Mouse (Mus musculus) mouse trophoblast stem cell (cell line): ENCODE results near the gene Fdps.

Experiments used
- in situ Hi-C, 2 experiments: fragments of 300-500 bp; cut with MseI, MboI; formaldehyde crosslinking; loops; 2 replicates in 1 of 2; 3 replicates in 1 of 2; pipeline ENCODE4 v1.15.1; 2025

Gene Fdps

DNA sequence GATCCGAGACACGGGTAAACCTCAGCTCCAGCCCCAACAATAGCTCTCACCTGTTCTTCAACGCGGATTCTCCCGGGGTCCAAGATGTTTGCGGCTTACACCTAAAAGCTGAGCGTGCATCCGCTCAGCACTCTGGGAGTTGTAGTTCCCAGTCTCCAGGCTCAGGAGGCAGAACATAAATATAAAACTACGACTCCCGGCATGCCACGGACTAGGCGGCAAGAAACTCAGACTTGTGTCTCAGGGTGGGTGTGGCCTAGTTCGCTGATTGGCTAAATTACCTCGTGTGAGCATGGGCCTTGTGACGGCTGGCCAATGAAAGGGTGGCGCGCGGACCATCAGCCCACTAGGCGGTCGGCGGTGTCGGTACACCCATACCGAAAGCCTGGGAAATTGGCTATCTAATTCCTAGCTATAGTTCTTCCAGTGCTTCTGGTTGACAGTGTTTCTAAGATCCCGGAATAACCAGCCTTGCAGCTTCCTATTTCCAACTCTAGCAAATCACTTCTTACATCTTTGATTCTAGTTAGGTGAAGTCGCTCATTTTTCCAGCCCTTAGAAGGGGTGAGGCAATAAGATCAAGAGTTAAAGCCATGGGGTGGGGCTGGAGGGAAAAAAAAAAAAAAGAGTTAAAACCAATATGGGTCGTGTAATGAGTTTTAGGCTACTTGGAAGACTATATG lies at the start of gene Fdps:
TSS of gene Fdps (minus strand) at position 148 of the 683 bp plus-strand sequence.
- in situ Hi-C loops: no loop called here

- in situ Hi-C loops: no loop called here
These were observed 46.8 kb upstream of the Fdps start for GRCm38 (mm10) chr3:89148567-89148966.

DNA sequence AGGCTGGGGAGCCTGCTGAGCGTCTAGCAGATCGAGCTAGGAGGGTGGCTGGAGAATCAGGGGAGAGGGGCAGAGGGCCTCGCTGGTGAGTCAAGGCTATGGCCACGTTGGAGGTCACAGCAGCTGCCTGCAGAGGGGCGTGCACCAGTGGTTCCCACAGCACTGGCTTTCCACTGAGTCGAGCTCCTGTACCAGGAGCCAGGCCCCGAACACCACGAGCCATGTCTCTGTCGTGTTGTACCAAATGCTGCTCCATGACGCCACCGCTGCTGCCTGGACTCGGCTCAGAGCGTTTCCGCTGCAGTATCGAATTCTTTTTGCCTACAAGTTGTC lies 46.2 kb upstream of the Fdps start:
- in situ Hi-C loops: no loop called here

GRCm38 (mm10) chr3:89147101-89147978 lies 45.6 kb upstream of the Fdps start:
- in situ Hi-C loops: no loop called here

GRCm38 (mm10) chr3:89145566-89145965 lies 43.8 kb upstream of the Fdps start:
- in situ Hi-C loops: no loop called here

DNA sequence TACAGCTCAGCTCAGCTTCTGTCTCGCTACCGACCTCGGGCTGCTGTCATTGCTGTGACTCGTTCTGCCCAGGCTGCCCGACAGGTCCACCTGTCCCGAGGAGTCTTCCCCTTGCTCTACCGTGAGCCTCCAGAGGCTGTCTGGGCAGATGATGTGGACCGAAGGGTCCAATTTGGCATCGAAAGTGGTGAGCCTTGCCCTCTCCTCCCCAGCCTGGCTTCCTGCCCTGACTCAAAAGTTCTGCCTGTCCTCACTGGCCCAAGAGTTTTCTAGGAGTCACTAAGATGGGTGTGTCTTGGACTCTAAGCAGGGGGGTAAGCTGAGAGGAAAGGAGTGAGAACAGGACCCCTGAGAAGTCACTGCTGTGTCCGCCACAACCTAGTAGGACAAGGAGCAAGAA lies 43.1 kb upstream of the Fdps start:
- in situ Hi-C loops: no loop called here

- in situ Hi-C loops: no loop called here
These were observed 34.6 kb upstream of the Fdps start for GRCm38 (mm10) chr3:89136365-89136764.

GRCm38 (mm10) chr3:89135958-89136357 lies 34.2 kb upstream of the Fdps start, which contains the start of gene Pklr:
TSS of gene Pklr (plus strand) at chr3:89136142.
- in situ Hi-C loops: no loop called here

DNA sequence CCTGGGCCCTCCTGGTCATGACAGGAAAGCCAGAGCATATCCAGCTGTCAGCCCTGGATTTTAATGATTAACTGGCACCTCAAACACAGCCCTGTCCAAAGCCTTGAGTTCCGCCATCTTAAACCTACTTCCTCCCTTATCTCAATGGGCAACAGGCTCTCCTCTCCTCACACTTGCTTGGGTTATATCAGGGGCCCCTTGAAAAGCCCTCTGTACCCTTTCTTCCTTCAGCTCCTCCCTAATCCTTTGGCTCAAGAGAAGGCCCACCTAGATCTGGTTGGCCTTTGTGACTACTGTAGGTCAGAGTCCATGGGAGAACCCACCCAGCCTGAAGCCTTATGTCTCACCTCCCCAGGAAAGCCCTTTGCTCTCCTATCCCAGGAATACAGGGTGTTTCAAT lies 32.0 kb upstream of the Fdps start:
- in situ Hi-C loops: no loop called here

DNA sequence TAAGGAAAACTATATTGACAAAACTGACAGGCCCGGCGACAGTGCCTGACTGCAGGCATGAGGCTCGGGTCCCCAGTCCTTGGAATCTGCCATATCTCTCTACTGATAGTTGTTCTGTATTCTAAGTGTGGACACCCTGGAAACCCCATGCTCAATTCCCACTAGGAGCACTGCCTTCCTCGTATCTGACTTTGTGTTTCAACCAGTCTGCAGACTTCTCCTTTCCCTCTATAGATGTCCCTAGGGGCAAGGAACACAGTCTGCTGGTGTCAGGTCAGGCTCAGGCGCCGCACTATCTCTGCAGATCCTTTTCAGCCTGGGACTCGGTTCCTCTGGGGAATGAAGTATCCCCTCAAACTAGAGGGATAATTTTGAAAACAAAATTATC lies 31.3 kb upstream of the Fdps start:
- in situ Hi-C loops: no loop called here

- in situ Hi-C loops: no loop called here
These were observed 30.7 kb upstream of the Fdps start for GRCm38 (mm10) chr3:89132285-89133062.

DNA sequence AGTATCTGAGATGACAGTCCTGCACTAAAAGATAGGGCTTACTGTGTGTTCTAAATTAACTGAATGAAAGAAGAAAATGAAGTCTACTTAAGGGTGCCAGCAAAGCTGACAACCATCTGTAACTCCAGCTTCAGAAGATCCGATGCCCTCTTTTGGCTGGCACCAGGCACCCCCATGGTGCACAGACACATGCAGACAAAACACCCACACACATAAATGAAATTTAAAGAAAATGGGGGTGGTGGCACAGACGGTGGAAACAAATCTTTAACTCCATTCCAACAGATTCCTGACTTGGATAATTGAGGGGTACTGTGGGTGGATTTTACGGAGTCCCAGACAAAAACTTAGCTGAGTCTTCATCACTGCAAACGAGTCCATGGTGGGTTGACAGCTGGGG lies 30.1 kb upstream of the Fdps start:
- in situ Hi-C loops: no loop called here

- in situ Hi-C loops: no loop called here
These were observed 28.1 kb upstream of the Fdps start for GRCm38 (mm10) chr3:89129908-89130307.

GRCm38 (mm10) chr3:89125981-89126380 lies 24.2 kb upstream of the Fdps start:
- in situ Hi-C loops: no loop called here

DNA sequence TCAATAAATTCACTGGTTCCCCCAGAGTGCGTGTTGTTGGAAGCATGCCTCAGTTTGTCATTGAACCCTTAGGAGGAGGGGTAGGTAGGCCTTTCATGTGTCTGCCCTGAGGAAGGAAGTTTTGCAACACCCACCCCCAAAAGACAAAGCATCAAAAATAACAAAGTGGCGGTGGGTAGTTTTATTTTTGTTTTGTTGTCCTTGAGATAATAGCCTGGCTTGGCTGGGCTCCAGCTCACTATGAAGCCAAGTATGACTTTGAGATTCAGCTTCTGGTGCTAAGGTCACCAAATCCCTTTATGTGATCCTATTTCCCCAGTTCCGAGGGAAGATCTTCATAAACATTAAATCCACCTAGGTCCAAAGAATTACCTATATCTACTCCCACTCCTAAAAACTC lies 22.5 kb upstream of the Fdps start:
- in situ Hi-C loops: loop anchor here in 1 of 2 experiments (5.0 kb wide), 1 partner anchor 33 kb away; no protein-coding TSS in a partner anchor

- in situ Hi-C loops: loop anchor here in 1 of 2 experiments (5.0 kb wide), 1 partner anchor 34 kb away; no protein-coding TSS in a partner anchor
These were observed 21.6 kb upstream of the Fdps start for GRCm38 (mm10) chr3:89123313-89123712.

DNA sequence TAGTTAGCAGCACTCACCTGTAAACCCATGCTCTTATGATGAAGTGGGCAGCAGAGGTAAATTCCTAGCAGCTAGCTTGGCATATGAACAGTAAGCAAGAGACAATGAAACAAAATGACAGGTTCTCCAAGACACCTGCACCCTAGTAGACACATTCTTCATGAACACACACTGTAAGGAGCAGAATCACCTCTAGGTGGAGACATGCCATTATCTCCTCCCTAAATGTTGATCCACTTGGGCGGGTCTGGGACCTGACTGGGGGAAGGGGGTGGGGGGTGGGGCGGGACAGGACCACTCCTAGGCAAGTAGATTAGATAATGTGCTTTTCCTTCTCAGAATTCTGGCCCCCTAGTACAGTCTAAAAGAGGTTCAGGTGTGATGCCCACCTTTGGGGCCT lies 13.8 kb upstream of the Fdps start:
- in situ Hi-C loops: loop anchor here in 1 of 2 experiments (5.0 kb wide), 1 partner anchor 42 kb away; no protein-coding TSS in a partner anchor

GRCm38 (mm10) chr3:89113058-89113457 lies 11.3 kb upstream of the Fdps start:
- in situ Hi-C loops: no loop called here

GRCm38 (mm10) chr3:89108146-89108545 lies 6.4 kb upstream of the Fdps start:
- in situ Hi-C loops: no loop called here

- in situ Hi-C loops: no loop called here
These were observed 5.8 kb upstream of the Fdps start for GRCm38 (mm10) chr3:89107545-89107944.

DNA sequence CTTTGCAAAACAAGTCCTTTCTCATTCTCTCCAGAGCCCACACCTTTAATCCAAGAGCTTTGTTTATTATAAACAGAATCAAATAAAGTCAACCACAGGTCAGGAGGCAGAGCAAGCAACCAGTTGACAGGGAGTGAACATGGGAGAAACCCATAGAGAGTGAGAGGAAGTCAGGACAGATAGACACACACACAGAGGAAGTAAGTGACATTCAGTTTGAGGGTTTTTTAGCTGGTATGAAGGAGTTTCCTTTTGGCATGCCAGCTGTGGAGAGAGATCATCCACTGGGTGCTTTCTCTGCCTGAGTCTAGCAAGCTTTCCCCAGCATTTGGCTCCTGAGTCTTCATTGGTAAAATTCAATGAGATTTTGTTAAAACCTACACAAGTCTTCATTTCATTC lies 5.1 kb upstream of the Fdps start:
- in situ Hi-C loops: no loop called here

- in situ Hi-C loops: no loop called here
These were observed 1.5 kb upstream of the Fdps start for GRCm38 (mm10) chr3:89103291-89103595.
